Mouse (Mus musculus): Measurements from ENCODE around the gene Ccdc162.

The Ccdc162 gene

DNA sequence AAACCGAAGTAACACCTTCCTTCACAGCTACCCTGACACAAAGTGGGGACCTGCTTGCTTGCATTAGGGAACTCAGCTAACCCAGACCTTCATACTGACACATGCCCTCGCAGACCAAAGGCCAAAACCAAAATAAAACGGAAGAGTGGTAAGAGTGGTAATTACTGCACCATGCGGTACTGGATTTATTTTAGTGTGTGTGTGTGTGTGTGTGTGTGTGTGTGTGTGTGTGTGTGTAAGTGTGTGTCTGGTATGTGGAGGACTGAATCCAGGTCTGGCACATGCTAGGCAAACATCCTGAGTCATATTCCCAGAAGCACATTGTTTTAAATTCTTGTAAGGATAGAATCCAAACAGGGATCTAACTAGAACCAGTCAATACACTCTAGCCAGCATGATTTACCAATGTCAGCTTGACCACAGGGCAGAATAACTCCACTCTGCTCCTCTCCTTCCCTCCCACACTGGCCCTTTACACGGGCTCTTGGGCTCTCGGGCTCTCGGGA is 140.1 kb downstream of the Ccdc162 start:
- no peak for DNase-seq (ENCODE audit: low spot score)

DNA sequence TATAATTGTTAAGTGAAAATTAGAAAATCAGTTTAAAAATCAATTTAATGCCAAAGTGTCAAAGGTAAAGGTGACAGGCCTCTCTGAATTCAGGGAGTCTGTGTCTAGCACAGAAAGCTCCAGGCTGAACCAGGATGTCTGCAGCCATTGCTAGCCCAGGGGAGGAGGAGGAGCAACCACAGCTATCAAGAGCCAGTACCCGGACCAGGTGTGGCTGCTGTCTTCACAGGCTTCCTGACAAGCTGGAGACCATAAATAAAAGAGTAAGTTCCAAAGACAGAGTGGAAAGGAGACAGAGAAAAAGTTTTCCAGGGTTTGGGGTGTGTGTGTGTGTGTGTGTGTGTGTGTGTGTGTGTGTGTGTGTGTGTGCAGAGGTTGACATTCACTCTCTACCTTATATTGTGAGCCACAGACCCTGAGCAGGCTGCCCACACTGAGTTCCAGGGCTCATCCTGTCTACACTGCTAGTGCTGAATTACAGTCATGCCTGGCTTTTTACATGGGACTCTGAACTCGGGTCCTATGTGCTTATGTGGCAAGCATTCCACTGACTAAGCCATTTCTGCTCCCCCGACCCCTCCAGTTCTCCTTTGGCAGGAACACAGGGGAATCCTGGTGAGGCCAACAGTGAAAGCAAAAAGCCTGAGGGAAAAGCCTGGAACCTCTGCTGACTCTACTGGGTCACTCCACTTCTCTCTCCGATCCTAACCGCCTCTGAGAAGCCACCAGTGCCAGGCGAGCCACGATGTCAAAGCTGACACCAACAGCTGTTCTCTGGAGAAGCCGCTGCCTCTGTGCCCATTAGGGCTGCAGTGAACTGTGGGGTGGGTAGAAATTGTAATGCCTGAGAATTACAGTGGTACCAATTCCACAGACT is 140.7 kb downstream of the Ccdc162 start:
- peak; percentile 33 for DNase-seq (ENCODE audit: low spot score)

- DNase-seq (ENCODE audit: low spot score), result no peak
Measured at GRCm38 (mm10) chr10:41573190-41573589, 143.2 kb downstream of the Ccdc162 start.

DNA sequence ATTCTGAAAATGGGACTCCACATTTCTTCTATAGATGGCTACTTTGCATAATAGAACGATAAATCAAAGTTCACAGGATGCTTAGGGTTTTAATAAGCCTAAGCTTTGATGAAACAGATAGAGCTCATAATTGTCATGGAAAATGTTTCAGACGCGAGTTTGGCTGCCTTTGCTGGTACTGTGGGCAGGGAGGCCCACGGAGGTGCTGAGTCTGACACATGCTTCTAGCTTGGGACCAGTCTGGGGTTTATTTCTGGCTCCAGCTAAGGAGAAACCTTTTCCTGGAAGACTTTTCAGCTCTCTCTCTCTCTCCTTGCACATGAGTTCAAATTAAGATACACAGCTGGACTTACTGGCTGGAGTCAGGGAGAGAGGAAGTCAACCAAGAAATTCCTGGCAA is 144.2 kb downstream of the Ccdc162 start:
- no peak for DNase-seq (ENCODE audit: low spot score)

DNA sequence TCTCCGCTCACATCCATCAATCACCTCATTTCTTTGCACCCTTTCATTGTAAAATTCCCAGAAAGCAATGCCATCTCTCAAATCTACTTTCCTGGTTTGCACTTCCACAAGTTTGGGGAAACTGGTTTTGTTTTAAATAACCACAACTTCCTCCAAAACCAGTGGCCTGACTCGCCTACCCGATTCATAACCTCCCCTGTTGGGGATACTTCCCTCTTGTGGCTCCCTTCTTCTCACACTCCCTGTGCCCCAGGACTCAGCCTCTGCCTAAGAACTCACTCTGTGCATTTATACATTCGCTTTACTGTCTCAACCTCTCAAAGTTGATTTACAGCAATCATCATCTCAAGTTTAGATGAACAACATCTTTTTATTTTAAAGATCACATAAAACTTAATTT is 145.4 kb downstream of the Ccdc162 start:
- DNase-seq (ENCODE audit: low spot score), result no peak

GRCm38 (mm10) chr10:41568306-41568705 is 148.1 kb downstream of the Ccdc162 start:
- DNase-seq (ENCODE audit: low spot score), result peak; percentile 77

- peak; percentile 90 for DNase-seq (ENCODE audit: low spot score)
Measured at GRCm38 (mm10) chr10:41565141-41565540, 151.3 kb downstream of the Ccdc162 start.

GRCm38 (mm10) chr10:41561701-41562395 is 154.6 kb downstream of the Ccdc162 start:
- DNase-seq (ENCODE audit: low spot score), result no peak

- no peak for DNase-seq (ENCODE audit: low spot score)
Measured at GRCm38 (mm10) chr10:41558401-41558800, 158.0 kb downstream of the Ccdc162 start.

GRCm38 (mm10) chr10:41555081-41555480 is 161.4 kb downstream of the Ccdc162 start:
- no peak for DNase-seq (ENCODE audit: low spot score)

- no peak for DNase-seq (ENCODE audit: low spot score)
Measured at GRCm38 (mm10) chr10:41553711-41554110, 162.7 kb downstream of the Ccdc162 start.

DNA sequence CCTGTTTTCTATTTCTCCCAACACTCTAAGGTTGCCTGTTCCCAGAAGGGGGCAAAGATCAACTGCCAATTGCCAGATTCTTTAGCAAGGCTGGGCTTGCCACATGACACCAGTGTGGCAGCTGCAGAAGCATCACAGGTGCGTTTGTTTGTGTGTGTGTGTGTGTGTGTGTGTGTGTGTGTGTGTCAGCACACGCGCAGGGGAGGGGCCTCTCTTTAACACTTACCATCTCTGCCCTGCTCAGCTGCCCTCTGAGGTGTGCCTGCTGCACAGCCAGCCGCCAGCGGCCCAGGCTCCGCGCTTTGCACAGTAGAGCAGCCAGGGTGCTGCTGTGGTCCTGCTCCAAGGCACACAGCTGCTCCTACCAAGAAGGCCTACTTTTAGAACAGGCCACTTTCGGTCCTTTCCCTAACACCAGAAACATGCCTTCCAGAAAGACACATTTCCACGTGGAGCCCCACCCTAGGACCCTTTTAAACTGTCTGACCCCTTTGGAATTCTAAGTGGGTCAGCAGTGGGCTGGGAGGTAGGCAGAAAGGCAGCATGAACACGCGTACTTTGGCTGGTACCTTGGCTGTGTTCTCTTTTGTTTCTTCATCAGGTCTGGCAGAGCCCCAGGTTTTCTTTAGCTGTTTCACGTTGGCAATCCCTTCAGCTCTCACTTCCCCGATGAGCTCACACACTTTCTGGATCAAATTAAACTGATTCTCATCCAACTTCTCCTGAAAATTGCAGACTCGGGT is 163.4 kb downstream of the Ccdc162 start:
- peak; percentile 88 for DNase-seq (ENCODE audit: low spot score)

- no peak for DNase-seq (ENCODE audit: low spot score)
Measured at GRCm38 (mm10) chr10:41552319-41552718, 164.1 kb downstream of the Ccdc162 start.

GRCm38 (mm10) chr10:41550711-41551110 is 165.7 kb downstream of the Ccdc162 start:
- no peak for DNase-seq (ENCODE audit: low spot score)

DNA sequence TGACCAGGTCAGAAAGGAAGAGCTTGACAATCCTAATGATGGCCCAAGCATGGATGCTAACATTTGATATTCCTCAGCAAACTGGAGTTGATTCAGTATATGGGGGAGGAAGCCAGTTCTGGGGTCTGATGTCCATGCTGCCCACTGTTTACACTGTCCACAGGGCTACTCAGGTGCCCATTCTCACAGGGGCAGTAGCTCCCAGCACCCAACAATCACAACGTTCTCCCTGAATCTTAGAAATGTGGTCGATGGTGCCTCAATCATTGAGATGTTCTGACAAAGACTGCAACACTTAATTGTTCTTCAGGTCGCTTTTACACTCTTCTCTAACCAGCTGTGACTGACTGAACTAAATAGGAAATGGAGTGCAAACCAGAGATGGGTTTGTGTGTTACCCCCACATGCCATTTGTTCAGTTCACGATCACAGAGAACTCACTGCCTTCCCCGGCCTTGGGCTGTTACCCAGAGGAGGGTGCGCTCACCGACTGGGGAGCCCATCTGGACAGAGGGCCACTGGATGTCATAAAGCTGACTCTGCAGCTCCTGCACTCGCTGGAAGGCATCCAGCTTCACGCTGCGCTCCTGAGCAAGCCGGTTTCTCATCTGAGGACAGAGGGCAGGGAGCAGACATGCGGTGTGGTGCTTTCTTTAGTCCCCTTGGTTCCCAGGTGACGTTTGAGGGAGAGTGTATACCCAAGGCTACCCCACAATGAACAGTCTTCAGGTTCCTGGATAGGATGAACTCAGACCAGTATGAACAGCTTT is 169.9 kb downstream of the Ccdc162 start:
- DNase-seq (ENCODE audit: low spot score), result no peak

GRCm38 (mm10) chr10:41545224-41545755 is 171.1 kb downstream of the Ccdc162 start:
- DNase-seq (ENCODE audit: low spot score), result no peak

GRCm38 (mm10) chr10:41544481-41545190 is 171.8 kb downstream of the Ccdc162 start:
- DNase-seq (ENCODE audit: low spot score), result peak; percentile 78

- DNase-seq (ENCODE audit: low spot score), result no peak
Measured at GRCm38 (mm10) chr10:41543844-41544243, 172.6 kb downstream of the Ccdc162 start.

DNA sequence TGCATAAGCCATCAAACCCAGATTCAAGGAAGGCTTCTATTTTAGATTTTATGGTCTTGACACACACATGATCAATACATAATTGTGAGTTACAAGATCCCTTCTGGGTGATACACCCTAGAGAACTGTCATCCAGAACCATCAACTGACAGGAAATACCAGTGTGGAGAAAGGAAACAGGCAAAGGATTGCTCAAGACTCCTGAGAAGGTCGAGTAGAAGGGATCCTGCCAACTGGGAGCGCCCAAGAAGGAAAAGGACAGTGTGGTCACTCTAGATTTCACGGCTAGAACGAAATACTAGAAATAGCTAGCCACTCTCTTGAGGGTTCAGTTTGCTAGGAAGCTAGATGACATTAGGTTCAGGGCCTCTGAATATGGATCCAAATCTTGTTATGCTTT is 173.0 kb downstream of the Ccdc162 start:
- peak; percentile 62 for DNase-seq (ENCODE audit: low spot score)

DNA sequence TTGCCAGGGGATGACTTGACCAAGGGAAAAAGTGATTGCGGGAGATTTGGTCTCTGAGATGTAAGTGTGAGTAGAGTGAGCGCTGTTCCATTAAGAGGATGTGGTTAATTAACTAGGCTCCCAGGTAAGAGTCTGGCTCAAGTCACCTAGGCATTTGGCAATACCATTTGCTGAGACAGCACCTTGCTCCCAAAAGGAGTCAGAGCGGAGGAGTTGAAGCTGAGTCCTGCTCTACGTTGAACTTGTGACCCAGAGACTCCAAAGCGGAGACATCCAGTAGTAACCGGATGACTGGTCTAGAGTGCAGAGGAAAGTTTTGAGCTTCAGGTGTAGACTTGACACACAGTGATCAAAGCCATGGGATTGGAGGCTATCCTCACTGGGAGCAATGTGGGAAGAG is 174.4 kb downstream of the Ccdc162 start:
- DNase-seq (ENCODE audit: low spot score), result no peak

DNA sequence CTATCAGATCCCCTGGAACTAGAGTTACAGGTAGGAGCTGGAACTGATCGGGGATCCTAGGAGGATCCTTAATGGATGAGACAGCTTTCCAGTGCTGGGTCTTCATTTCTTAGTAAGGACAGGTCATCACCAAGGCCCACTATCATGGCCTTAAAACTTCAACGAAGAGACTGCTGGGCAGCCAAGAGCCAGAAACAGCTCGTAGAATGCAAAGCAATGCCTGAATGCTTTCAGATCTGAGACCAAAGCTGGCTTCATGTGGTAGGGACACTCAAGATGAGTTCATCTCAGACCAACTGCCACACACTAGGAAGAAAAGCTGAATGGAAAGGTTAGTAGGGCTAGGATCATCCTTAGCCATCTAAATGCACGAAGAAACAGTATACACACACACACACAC is 177.4 kb downstream of the Ccdc162 start:
- no peak for DNase-seq (ENCODE audit: low spot score)
